Mouse (Mus musculus): ENCODE results near the gene Serbp1. TPM values are rescaled to one million over a fixed set of nuclear protein-coding genes. Genes with fewer than 3 reads are reported as not detected.
"Not testable (repeated sequence)": the region's sequence is repeated elsewhere in the genome, so short reads cannot be mapped to it uniquely, and the experiment has no call there.

Gene Serbp1
- 412 and 434 TPM in 2 replicates for total RNA-seq (2015)
- 996 and 1,021 TPM in 2 replicates for total RNA-seq (2017)

DNA sequence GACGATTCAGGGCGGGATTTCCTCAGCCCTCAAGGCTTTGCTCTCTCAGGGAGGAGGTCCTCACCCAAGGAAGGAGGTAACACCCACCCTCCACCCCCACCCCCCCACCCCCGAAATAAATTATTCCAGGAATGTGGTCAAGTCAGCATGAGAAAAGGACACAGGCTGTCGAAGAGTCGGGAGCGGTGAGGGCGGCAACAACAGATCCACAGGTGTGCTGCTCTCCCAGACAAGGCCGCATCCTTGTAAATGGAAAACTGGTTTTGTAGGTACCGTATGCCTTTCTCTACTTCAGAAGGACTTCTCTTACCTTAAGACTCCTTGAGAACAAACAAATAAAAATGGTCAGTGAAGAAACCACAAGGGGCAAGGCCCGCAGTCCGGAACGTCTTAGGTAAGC is at the start of gene Serbp1:
TSS of gene Serbp1 (plus strand) at position 200 of the 400 bp plus-strand sequence.
- no peak for ATAC-seq (ENCODE audit: poor library complexity, severe bottlenecking)

DNA sequence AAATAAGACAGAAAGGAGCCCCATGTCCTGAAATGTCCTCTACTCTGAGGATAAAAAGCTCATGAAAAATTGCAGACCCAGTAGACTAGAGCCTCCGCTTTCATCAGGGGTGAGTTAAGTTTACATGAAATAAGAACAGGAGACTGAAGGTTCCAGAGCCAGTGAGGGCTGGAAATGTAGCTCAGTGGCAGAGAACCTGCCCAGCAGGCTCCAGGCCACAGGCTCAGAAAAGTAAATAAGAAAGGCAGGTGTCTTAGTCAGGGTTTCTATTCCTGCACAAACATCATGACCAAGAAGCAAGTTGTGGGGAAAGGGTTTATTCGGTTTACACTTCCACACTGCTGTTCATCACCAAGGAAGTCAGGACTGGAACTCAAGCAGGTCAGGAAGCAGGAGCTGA is 44.4 kb upstream of the Serbp1 start:
- ATAC-seq (ENCODE audit: poor library complexity, severe bottlenecking), result no peak

DNA sequence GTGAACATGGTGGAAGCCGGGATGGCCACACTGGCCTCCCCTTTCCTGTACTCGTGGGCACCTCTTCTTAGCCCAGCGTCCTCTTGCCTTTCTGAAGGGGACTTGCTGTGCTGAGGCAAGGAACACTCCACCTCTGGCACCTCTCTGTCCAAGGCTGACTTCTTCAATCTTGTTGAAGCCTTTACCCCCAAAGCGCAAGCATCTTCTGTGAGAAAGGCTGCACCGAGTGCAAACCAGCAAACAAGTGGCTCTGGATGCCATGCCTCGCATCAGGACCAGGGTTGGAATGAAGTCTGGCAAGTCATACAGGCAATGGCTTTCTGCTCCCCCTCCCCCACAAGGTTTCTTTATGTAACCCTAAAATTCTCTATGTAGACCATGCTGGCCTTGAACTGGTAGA is 43.4 kb upstream of the Serbp1 start:
- ATAC-seq (ENCODE audit: poor library complexity, severe bottlenecking), result no peak

DNA sequence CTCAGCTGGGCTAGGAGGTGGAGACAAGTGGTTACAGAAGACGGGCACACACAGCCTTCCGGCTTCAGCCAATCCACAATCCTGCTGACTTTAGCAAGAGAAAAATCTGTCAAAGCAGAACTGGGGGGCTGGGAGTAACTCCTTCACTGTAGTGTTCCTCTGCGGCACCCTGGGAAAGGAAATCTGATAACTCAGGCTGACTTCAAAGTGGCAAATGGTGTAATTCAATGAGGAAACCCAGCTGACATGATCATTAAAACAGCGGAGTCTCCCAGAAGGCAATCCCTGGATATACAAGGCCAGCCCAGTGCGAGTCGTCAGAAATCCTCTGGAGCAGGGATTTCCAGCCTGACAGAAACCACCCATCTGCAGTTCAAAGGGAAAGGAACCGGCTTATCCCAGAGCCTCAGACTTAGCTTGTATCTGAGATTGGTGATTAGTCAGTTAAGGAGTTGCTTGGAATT is 42.8 kb upstream of the Serbp1 start:
- ATAC-seq (ENCODE audit: poor library complexity, severe bottlenecking), result no peak

- no peak for ATAC-seq (ENCODE audit: poor library complexity, severe bottlenecking)
Measured at GRCm38 (mm10) chr6:67196821-67197220, 41.2 kb upstream of the Serbp1 start.

GRCm38 (mm10) chr6:67198085-67198484 is 39.9 kb upstream of the Serbp1 start:
- ATAC-seq (ENCODE audit: poor library complexity, severe bottlenecking), result 0 out of 2 replicates have a peak, but pooled peaks have one; percentile 40

DNA sequence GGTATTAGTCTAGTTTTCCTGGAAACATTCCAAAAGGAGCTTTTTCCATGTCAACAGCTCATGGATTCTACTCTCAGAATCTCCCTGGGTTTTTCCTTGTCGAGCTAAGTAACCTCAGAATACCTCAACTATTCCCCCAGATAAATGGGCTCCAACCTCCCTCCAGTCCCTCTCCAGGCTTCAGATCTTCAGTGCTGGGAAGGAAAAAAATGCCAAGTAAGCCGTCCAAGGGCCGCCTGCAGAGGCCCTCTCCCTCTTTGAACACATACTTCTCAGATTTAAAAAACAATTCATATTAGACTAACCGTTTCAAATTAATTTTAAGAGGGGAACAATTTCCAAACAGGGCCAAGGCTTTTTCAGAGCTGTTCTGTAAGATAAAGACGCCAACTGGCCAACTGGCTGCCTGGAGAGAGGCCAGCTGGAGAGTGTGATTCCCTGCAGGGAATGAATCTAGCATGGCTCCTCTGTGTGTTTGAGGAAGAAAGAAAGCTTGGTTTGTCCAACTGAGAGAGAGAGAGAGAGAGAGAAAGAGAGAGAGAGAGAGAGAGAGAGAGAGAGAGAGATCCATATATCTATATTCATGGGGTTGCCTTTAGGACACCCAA is 37.2 kb upstream of the Serbp1 start:
- no peak for ATAC-seq (ENCODE audit: poor library complexity, severe bottlenecking)

DNA sequence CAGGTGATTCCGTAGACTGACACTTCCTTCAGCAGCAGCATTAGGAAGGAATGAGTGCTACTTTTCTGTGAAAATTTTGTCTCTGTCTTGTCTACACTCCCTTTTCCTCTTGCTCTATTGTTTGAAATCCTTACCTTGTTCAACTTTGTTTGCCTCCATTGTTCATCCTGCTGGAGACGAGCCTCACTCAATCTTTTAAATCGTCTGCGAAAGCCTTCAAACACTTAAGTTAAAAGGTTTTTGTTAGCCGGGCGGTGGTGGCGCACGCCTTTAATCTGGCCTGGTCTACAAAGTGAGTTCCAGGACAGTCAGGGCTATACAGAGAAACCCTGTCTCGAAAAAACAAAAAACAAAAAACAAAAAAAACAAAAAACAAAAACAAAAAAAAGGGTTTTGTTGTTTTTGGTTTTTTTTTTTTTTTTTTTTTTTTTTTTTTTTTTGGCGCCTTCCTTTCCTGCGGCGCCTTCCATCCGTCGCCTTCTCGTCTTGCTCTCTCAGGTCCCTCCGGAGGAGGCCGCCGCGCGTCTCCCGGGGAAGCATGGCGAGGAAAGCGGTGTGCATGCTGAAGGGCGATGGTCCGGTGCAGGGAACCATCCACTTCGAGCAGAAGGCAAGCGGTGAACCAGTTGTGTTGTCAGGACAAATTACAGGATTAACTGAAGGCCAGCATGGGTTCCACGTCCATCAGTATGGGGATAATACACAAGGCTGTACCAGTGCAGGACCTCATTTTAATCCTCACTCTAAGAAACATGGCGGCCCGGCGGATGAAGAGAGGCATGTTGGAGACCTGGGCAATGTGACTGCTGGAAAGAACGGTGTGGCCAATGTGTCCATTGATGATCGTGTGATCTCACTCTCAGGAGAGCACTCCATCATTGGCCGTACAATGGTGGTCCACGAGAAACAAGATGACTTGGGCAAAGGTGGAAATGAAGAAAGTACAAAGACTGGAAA is 32.6 kb upstream of the Serbp1 start:
- ATAC-seq (ENCODE audit: poor library complexity, severe bottlenecking), result no peak

DNA sequence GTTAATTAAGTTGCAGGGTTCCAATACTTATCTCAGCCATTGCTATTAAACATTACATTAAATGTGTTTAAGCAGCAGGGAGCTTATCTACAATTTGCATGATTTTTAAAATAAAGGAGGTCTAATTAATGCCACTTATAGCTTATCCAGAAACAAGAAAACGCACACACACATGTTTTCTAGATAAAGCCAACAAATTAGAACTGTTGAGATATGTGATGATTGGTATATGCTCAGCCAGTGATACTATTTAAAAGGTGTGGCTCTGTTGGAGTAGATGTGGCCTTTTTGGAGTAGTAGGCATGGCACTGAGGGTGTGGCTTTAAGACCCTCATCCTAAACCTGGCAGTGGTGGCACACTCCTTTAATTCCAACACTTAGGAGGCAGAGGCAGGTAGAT is 25.6 kb upstream of the Serbp1 start:
- no peak for ATAC-seq (ENCODE audit: poor library complexity, severe bottlenecking)

DNA sequence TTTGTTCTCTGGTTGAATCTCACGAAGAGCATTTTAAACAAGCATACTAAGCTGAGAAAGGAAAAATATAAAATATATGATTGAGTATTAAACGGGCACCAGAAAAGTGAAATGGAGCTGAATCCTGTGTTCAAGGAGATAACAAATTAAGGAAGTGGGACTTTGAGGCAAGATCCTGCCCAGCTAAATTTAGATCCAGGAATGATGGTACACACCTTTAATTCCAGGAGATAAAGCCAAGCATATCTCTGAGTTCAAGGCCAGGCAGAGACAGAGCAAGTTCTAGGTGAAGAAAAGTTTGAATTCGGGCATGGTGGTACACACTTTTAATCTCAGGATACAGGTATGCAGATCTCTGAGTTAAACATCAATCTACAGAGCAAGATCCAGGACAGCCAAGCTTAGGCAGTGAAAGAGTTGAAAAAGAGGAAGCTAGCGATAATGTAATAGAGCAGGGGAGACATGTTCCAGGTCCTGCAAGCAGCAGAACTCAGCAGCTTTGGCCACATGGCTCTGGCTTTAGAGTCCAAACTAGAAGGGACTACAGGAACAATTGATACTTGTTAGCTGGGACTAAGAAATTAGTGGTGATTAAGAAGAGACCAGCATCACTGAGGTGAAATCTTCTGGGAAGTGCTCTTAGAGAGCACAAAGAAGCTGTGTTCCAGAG is 24.4 kb upstream of the Serbp1 start:
- ATAC-seq (ENCODE audit: poor library complexity, severe bottlenecking), result peak; percentile 51; the same call in 1 of the 2 replicates

GRCm38 (mm10) chr6:67217402-67217801 is 20.6 kb upstream of the Serbp1 start:
- ATAC-seq (ENCODE audit: poor library complexity, severe bottlenecking), result no peak

DNA sequence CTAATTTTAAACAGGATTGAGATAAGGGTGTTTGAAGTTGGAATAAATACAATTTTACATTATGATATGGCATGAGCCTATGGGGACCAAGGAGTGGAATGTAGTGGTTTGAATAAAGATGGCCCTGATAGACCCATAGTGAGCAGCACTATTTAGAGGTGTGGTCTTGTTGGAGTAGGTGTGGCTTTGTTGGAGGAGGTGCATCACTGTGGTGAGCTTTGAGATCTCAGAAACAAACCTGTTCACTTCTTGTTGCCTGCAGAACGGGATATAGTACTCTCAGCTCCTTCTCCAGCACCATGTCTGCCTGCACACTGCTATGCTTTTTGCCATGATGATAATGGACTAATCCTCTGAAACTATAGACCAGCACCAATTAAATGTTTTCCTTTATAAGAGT is 20.1 kb upstream of the Serbp1 start:
- ATAC-seq (ENCODE audit: poor library complexity, severe bottlenecking), result no peak

GRCm38 (mm10) chr6:67218566-67218965 is 19.4 kb upstream of the Serbp1 start:
- no peak for ATAC-seq (ENCODE audit: poor library complexity, severe bottlenecking)

- ATAC-seq (ENCODE audit: poor library complexity, severe bottlenecking), result not testable (repeated sequence)
Measured at GRCm38 (mm10) chr6:67219931-67220330, 18.0 kb upstream of the Serbp1 start.

DNA sequence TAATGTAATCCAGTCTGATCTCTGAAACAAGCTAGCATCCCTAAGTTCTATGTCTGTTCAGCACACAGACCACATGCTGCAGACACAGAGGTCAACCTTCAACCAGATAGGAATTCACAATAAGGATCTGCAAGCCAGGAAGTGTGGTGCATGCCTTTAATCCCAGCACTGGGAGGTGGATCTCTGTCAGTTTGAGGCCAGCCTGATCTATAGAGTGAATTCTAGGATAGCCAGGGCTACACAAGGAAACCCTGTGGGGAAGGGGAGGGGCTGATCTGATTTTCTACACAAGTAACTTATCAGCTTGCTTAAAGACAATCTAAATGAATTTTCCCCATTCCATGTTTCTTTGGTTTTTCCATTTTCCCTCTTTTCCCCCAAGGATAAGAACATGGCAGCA is 17.2 kb upstream of the Serbp1 start:
- no peak for ATAC-seq (ENCODE audit: poor library complexity, severe bottlenecking)

- no peak for ATAC-seq (ENCODE audit: poor library complexity, severe bottlenecking)
Measured at GRCm38 (mm10) chr6:67223082-67223481, 14.9 kb upstream of the Serbp1 start.

GRCm38 (mm10) chr6:67223499-67223898 is 14.5 kb upstream of the Serbp1 start:
- ATAC-seq (ENCODE audit: poor library complexity, severe bottlenecking), result no peak

DNA sequence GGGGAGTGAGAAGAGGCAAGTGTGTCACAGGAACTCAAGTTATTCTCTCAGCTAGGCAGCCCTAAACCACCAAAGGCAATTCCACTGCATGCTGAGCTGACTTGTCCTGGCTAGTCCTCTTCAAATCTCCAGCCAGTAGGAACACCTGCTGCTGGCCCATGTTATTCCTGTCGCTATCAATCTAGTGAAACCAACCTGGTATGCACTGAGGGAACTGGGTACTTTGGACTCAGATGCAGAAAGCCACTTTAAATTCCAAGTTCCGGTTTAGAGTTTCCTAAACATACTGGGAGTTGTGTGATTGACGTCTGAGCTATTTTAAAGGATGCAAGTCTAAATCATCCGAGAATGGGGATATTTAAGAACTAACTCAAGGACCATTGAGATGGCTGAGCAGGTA is 11.7 kb upstream of the Serbp1 start:
- ATAC-seq (ENCODE audit: poor library complexity, severe bottlenecking), result no peak

- ATAC-seq (ENCODE audit: poor library complexity, severe bottlenecking), result 0 out of 2 replicates have a peak, but pooled peaks have one; percentile 10
Measured at GRCm38 (mm10) chr6:67228459-67229107, 9.4 kb upstream of the Serbp1 start.

DNA sequence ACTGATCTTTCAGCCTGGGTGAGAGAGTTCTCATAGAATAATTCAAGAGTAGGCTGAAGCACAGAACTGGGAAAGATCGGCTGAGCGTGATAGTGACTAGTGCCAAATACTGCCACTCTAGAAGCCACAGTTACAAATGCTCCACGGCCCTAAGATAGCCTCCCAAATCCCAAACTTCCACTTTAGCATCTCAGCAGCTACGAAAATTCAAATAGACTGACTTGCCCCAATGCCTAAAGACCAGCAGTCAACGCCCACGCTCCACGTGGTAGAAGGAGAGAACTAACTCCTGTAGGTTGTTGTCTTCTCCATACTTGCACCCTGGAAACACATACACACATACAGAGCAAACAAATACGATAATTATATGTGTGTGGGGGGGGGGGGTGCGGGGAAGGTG is 8.5 kb upstream of the Serbp1 start:
- ATAC-seq (ENCODE audit: poor library complexity, severe bottlenecking), result no peak

All from megakaryocyte, adult 5-6 weeks (primary cell).